Mouse (Mus musculus): ENCODE results near the gene Idnk. TPM values are rescaled to one million over a fixed set of nuclear protein-coding genes. Genes with fewer than 3 reads are reported as not detected.

The Idnk gene
- polyA plus RNA-seq, 1 experiment from 2014 or later: 72.4 TPM

- 79% methylated on average over 14 of the region's 14 CpGs for WGBS
Observed at GRCm38 (mm10) chr13:58181607-58182551, 24.4 kb downstream of the Idnk start.

GRCm38 (mm10) chr13:58184111-58184510, 26.7 kb downstream of the Idnk start:
- no peak overlapping the region for H3K4me2 ChIP-seq (ENCODE audit: low read length)
- no peak overlapping the region for H3K27ac ChIP-seq (ENCODE audit: low read depth, low read length)
- WGBS: 87% methylated on average over 3 of the region's 3 CpGs
- DNase-seq (ENCODE audit: low spot score) (no peak), ATAC-seq (no peak)
- H3K4me3 ChIP-seq (ENCODE audit: low read depth, low read length): no peak overlapping the region
- no peaks in the 10 kb centered on the region for H3K27me3 ChIP-seq (replicated peaks; ENCODE audit: control insufficient read depth, insufficient read depth, low read length)
- no peaks in the 10 kb centered on the region for H3K4me1 ChIP-seq (ENCODE audit: control insufficient read depth, insufficient read depth, low read length)
- no peaks in the 10 kb centered on the region for H3K9me3 ChIP-seq (replicated peaks; ENCODE audit: control insufficient read depth, low read length)
- no peak overlapping the region for H3K9ac ChIP-seq (ENCODE audit: low read length)
- H3K36me3 ChIP-seq (ENCODE audit: control insufficient read depth, insufficient read depth, low read length): peaks cover 47% of the 10 kb centered on the region

More at GRCm38 (mm10) chr13:58181607-58182551, 24.4 kb downstream of the Idnk start:
- no peak overlapping the region for H3K4me2 ChIP-seq (ENCODE audit: low read length)
- peaks cover 60% of the 10 kb centered on the region for H3K36me3 ChIP-seq (ENCODE audit: control insufficient read depth, insufficient read depth, low read length)
- H3K4me3 ChIP-seq (ENCODE audit: low read depth, low read length): no peak overlapping the region
- H3K27ac ChIP-seq (ENCODE audit: low read depth, low read length): no peak overlapping the region
- no peaks in the 10 kb centered on the region for H3K9me3 ChIP-seq (replicated peaks; ENCODE audit: control insufficient read depth, low read length)
- ATAC-seq (no peak), DNase-seq (ENCODE audit: low spot score) (no peak)
- no peaks in the 10 kb centered on the region for H3K27me3 ChIP-seq (replicated peaks; ENCODE audit: control insufficient read depth, insufficient read depth, low read length)
- H3K4me1 ChIP-seq (ENCODE audit: control insufficient read depth, insufficient read depth, low read length): no peaks in the 10 kb centered on the region
- no peak overlapping the region for H3K9ac ChIP-seq (ENCODE audit: low read length)

GRCm38 (mm10) chr13:58186281-58186680, 28.8 kb downstream of the Idnk start:
- DNase-seq (ENCODE audit: low spot score) (no peak), ATAC-seq (no peak)
- H3K4me1 ChIP-seq (ENCODE audit: control insufficient read depth, insufficient read depth, low read length): no peaks in the 10 kb centered on the region
- no peak overlapping the region for H3K4me3 ChIP-seq (ENCODE audit: low read depth, low read length)
- no peaks in the 10 kb centered on the region for H3K9me3 ChIP-seq (replicated peaks; ENCODE audit: control insufficient read depth, low read length)
- H3K36me3 ChIP-seq (ENCODE audit: control insufficient read depth, insufficient read depth, low read length): peaks cover 46% of the 10 kb centered on the region
- H3K27me3 ChIP-seq (replicated peaks; ENCODE audit: control insufficient read depth, insufficient read depth, low read length): no peaks in the 10 kb centered on the region
- no peak overlapping the region for H3K4me2 ChIP-seq (ENCODE audit: low read length)
- no peak overlapping the region for H3K27ac ChIP-seq (ENCODE audit: low read depth, low read length)
- no peak overlapping the region for H3K9ac ChIP-seq (ENCODE audit: low read length)
- WGBS: 61% methylated on average over 8 of the region's 8 CpGs

- Histone ChIP-seq H3K9ac (ENCODE audit: low read length) (no peak overlapping the region), H3K4me2 (ENCODE audit: low read length) (no peak overlapping the region), H3K27ac (ENCODE audit: low read depth, low read length) (no peak overlapping the region), H3K9me3 (replicated peaks; ENCODE audit: control insufficient read depth, low read length) (no peaks in the 10 kb centered on the region), H3K36me3 (ENCODE audit: control insufficient read depth, insufficient read depth, low read length) (peaks cover 53% of the 10 kb centered on the region), H3K27me3 (replicated peaks; ENCODE audit: control insufficient read depth, insufficient read depth, low read length) (no peaks in the 10 kb centered on the region), H3K4me1 (ENCODE audit: control insufficient read depth, insufficient read depth, low read length) (no peaks in the 10 kb centered on the region), H3K4me3 (ENCODE audit: low read depth, low read length) (no peak overlapping the region)
- DNase-seq (ENCODE audit: low spot score) (no peak), ATAC-seq (no peak)
- WGBS: 98% methylated on average over 3 of the region's 3 CpGs
Observed at GRCm38 (mm10) chr13:58187751-58188150, 30.3 kb downstream of the Idnk start.

GRCm38 (mm10) chr13:58188412-58188811, 31.0 kb downstream of the Idnk start:
- Histone ChIP-seq H3K27me3 (replicated peaks; ENCODE audit: control insufficient read depth, insufficient read depth, low read length) (no peaks in the 10 kb centered on the region), H3K9ac (ENCODE audit: low read length) (no peak overlapping the region), H3K27ac (ENCODE audit: low read depth, low read length) (no peak overlapping the region), H3K4me2 (ENCODE audit: low read length) (no peak overlapping the region), H3K36me3 (ENCODE audit: control insufficient read depth, insufficient read depth, low read length) (peaks cover 53% of the 10 kb centered on the region), H3K4me1 (ENCODE audit: control insufficient read depth, insufficient read depth, low read length) (no peaks in the 10 kb centered on the region), H3K9me3 (replicated peaks; ENCODE audit: control insufficient read depth, low read length) (no peaks in the 10 kb centered on the region), H3K4me3 (ENCODE audit: low read depth, low read length) (no peak overlapping the region)
- DNase-seq (ENCODE audit: low spot score) (peak; percentile 85), ATAC-seq (peak; percentile 26; the same call in 1 of the 2 replicates)
- 64% methylated on average over 4 of the region's 4 CpGs for WGBS

GRCm38 (mm10) chr13:58189473-58189872, 32.0 kb downstream of the Idnk start:
- Histone ChIP-seq H3K4me2 (ENCODE audit: low read length) (no peak overlapping the region), H3K36me3 (ENCODE audit: control insufficient read depth, insufficient read depth, low read length) (peaks cover 53% of the 10 kb centered on the region), H3K4me1 (ENCODE audit: control insufficient read depth, insufficient read depth, low read length) (no peaks in the 10 kb centered on the region), H3K4me3 (ENCODE audit: low read depth, low read length) (no peak overlapping the region), H3K9me3 (replicated peaks; ENCODE audit: control insufficient read depth, low read length) (no peaks in the 10 kb centered on the region), H3K9ac (ENCODE audit: low read length) (no peak overlapping the region), H3K27ac (ENCODE audit: low read depth, low read length) (no peak overlapping the region), H3K27me3 (replicated peaks; ENCODE audit: control insufficient read depth, insufficient read depth, low read length) (no peaks in the 10 kb centered on the region)
- WGBS: 74% methylated on average over 5 of the region's 5 CpGs
- ATAC-seq (no peak), DNase-seq (ENCODE audit: low spot score) (no peak)

GRCm38 (mm10) chr13:58191516-58191915, 34.1 kb downstream of the Idnk start:
- no peak overlapping the region for H3K4me3 ChIP-seq (ENCODE audit: low read depth, low read length)
- H3K36me3 ChIP-seq (ENCODE audit: control insufficient read depth, insufficient read depth, low read length): peaks cover 58% of the 10 kb centered on the region
- ATAC-seq: no peak
- H3K4me2 ChIP-seq (ENCODE audit: low read length): no peak overlapping the region
- 98% methylated on average over 14 of the region's 14 CpGs for WGBS
- no peak overlapping the region for H3K9ac ChIP-seq (ENCODE audit: low read length)
- no peaks in the 10 kb centered on the region for H3K27me3 ChIP-seq (replicated peaks; ENCODE audit: control insufficient read depth, insufficient read depth, low read length)
- no peaks in the 10 kb centered on the region for H3K4me1 ChIP-seq (ENCODE audit: control insufficient read depth, insufficient read depth, low read length)
- H3K9me3 ChIP-seq (replicated peaks; ENCODE audit: control insufficient read depth, low read length): no peaks in the 10 kb centered on the region
- H3K27ac ChIP-seq (ENCODE audit: low read depth, low read length): no peak overlapping the region
- DNase-seq (ENCODE audit: low spot score): no peak

GRCm38 (mm10) chr13:58192146-58192545, 34.7 kb downstream of the Idnk start:
- DNase-seq (ENCODE audit: low spot score) (no peak), ATAC-seq (no peak)
- Histone ChIP-seq H3K27ac (ENCODE audit: low read depth, low read length) (no peak overlapping the region), H3K4me1 (ENCODE audit: control insufficient read depth, insufficient read depth, low read length) (no peaks in the 10 kb centered on the region), H3K27me3 (replicated peaks; ENCODE audit: control insufficient read depth, insufficient read depth, low read length) (no peaks in the 10 kb centered on the region), H3K4me3 (ENCODE audit: low read depth, low read length) (no peak overlapping the region), H3K36me3 (ENCODE audit: control insufficient read depth, insufficient read depth, low read length) (peaks cover 56% of the 10 kb centered on the region), H3K9me3 (replicated peaks; ENCODE audit: control insufficient read depth, low read length) (no peaks in the 10 kb centered on the region), H3K4me2 (ENCODE audit: low read length) (no peak overlapping the region), H3K9ac (ENCODE audit: low read length) (no peak overlapping the region)
- WGBS: 93% methylated on average over 6 of the region's 6 CpGs

- no peak overlapping the region for H3K4me3 ChIP-seq (ENCODE audit: low read depth, low read length)
- DNase-seq (ENCODE audit: low spot score): no peak
- H3K36me3 ChIP-seq (ENCODE audit: control insufficient read depth, insufficient read depth, low read length): peaks cover 64% of the 10 kb centered on the region
- H3K4me1 ChIP-seq (ENCODE audit: control insufficient read depth, insufficient read depth, low read length): no peaks in the 10 kb centered on the region
- no peaks in the 10 kb centered on the region for H3K27me3 ChIP-seq (replicated peaks; ENCODE audit: control insufficient read depth, insufficient read depth, low read length)
- H3K4me2 ChIP-seq (ENCODE audit: low read length): no peak overlapping the region
- ATAC-seq: no peak
- H3K9ac ChIP-seq (ENCODE audit: low read length): no peak overlapping the region
- no peaks in the 10 kb centered on the region for H3K9me3 ChIP-seq (replicated peaks; ENCODE audit: control insufficient read depth, low read length)
- WGBS: 92% methylated on average over 3 of the region's 3 CpGs
- no peak overlapping the region for H3K27ac ChIP-seq (ENCODE audit: low read depth, low read length)
Observed at GRCm38 (mm10) chr13:58193221-58193620, 35.8 kb downstream of the Idnk start.

All from forebrain, embryonic 14.5 days (tissue).